Mouse (Mus musculus) hindbrain, embryonic 14.5 days (tissue): ENCODE data around the gene Skp1a. TPM values are rescaled to one million over a fixed set of nuclear protein-coding genes. Genes with fewer than 3 reads are reported as not detected.
"Not testable (repeated sequence)": the region's sequence is repeated elsewhere in the genome, so short reads cannot be mapped to it uniquely, and the experiment has no call there.

Experiments
- ATAC-seq: fragments of 200-750 bp; cut with Nextera tagmentation; 2 replicates; pipeline ENCODE4 v1.8.0; 2017; ENCODE audit warnings: moderate number of reproducible peaks, mild to moderate bottlenecking, moderate TSS enrichment, moderate library complexity; ENCODE audit not compliant: low FRiP score
- DNase-seq: peaks from one replicate; pipeline ENCODE4 v3.0.0-alpha.2; 2015; ENCODE audit warnings: low spot score
- H3K27ac ChIP-seq: fragments of 300-500 bp; sonication (generic); 2 replicates; pipeline ENCODE4 v1.5.1; 2014; ENCODE audit warnings: mild to moderate bottlenecking, moderate library complexity
- H3K27me3 ChIP-seq: fragments of 300-500 bp; sonication (generic); 2 replicates; pipeline ENCODE4 v1.6.1; 2014; ENCODE audit warnings: mild to moderate bottlenecking, low read length, mixed read lengths; ENCODE audit not compliant: control insufficient read depth, insufficient read depth
- H3K36me3 ChIP-seq: fragments of 300-500 bp; sonication (generic); replicated peaks from 2 replicates; pipeline ENCODE4 v1.6.1; 2014; ENCODE audit not compliant: control insufficient read depth, insufficient read depth
- H3K4me1 ChIP-seq: fragments of 300-500 bp; sonication (generic); replicated peaks from 2 replicates; pipeline ENCODE4 v1.6.1; 2014; ENCODE audit warnings: antibody characterized with exemption, low read length, mixed read lengths; ENCODE audit not compliant: control insufficient read depth, insufficient read depth
- H3K4me2 ChIP-seq: fragments of 300-500 bp; sonication (generic); replicated peaks from 2 replicates; pipeline ENCODE4 v1.6.1; 2014; ENCODE audit warnings: mild to moderate bottlenecking, moderate library complexity
- H3K4me3 ChIP-seq: fragments of 300-500 bp; sonication (generic); replicated peaks from 2 replicates; pipeline ENCODE4 v1.5.1; 2014; ENCODE audit warnings: mild to moderate bottlenecking, low read length
- H3K9ac ChIP-seq: fragments of 300-500 bp; sonication (generic); 2 replicates; pipeline ENCODE4 v1.6.1; 2014
- H3K9me3 ChIP-seq: fragments of 300-500 bp; sonication (generic); 2 replicates; pipeline ENCODE4 v1.6.1; 2016; ENCODE audit warnings: low read length; ENCODE audit not compliant: control insufficient read depth
- WGBS: fragments of 180-500 bp; shearing (Covaris S2); extraction: QIAGEN DNeasy Blood & Tissue Kit; methylation state at CpG from one replicate; pipeline ENCODE4 v1.1.7; 2014; 5-methylcytosine and 5-hydroxymethylcytosine counted together
- polyA plus RNA-seq: library from polyadenylated mRNA; unstranded; fragments of >200 nt; fragmentation: Nextera tagmentation; extraction: Ambion mirVana; gene quantifications from 2 replicates; pipeline ENCODE4 v1.2.1, GENCODE M21; 2014

Gene Skp1a
- 1,059 and 1,060 TPM in 2 replicates for polyA plus RNA-seq

DNA sequence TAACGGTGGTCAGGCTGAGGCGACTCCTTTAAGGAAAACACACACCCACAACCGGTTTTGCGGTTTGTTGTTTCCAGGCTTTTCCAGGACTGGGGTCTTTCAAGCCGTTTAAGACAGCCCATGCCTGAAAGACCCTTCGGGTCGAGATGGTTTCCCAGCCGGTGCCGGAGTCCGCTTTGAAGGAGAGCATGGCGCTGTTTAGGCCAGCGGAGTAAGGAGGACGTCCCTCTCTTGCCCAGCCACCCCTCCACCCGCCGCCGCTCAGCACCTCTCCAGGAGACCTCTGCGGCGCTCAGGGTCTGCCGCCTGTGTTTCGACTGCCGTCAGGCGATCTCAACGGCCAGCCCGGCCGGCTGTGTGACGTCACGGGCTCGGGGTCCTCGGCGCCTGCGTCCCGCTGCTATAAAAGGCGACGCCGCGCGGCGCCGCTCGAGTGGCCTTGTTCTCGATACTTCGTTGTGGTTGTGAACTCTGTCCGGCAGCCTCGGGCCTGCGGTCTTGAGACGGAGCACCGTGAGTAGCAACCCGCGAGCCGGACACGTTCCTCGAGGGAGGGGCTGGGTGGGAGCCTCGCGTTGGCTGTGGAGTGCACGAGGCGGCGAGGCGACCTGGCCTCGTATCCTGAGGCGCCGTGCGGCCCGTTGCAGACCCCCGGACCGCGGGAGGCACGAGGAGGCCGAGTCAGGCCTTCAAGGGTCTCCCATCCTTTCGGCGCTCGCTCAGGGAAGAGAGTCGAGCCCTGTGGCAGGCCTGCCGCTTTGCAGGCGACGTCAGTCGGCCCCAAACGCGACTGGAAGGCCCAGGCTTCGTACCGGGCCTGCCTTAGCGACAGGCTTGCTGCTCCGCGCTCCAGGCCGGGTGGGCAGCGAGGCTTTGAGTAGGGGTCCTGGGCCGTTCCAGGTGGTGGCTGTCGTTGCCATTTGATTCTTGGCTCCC is at the start of gene Skp1a:
Skp1a (plus strand) TSS at position 390 of the 936 bp plus-strand sequence.
- WGBS: under 1% methylated on average over 85 of the region's 87 CpGs
- peak within 1 kb of the TSS; percentile 93 for H3K9ac ChIP-seq
- peak within 1 kb of the TSS; percentile 100 for H3K27ac ChIP-seq
- H3K9me3 ChIP-seq: no peaks in the 10 kb centered on the region
- ATAC-seq (peak; percentile 94), DNase-seq (peak; percentile 95)
- H3K27me3 ChIP-seq: no peaks in the 10 kb centered on the region
- peaks cover 28% of the 10 kb centered on the region for H3K4me1 ChIP-seq
- H3K4me3 ChIP-seq: peak within 1 kb of the TSS; percentile 73
- peaks cover 3% of the 10 kb centered on the region for H3K36me3 ChIP-seq
- H3K4me2 ChIP-seq: peak within 1 kb of the TSS; percentile 94

DNA sequence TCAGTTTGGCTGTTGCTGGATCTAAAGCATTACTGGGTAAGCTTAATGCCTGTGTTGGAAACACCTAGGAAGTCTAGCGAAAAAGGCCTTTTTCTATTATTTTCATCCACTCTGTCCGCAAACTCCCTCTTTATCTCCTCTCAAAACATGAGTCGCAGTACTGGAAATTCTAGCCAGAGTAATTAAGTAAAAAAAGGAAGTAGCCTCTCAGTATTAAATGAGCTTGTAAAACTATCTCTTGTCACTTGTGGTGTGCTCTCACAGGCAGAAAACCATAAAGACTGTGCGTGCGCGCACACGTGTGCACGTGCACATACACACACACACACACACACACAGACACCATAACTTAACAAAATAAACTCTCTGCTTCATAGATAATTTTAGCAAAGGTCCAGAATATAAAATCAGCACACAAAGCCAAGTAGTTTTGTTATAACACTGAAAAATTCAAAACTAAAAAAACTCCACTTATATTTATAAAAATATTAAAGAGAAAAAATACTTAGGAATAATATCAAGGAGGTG is 35.2 kb upstream of the Skp1a start:
- WGBS: 96% methylated on average over 8 of the region's 8 CpGs
- H3K4me2 ChIP-seq, H3K27me3 ChIP-seq, ATAC-seq, DNase-seq, H3K4me3 ChIP-seq, H3K36me3 ChIP-seq, H3K27ac ChIP-seq, H3K4me1 ChIP-seq, H3K9me3 ChIP-seq, H3K9ac ChIP-seq: not testable (repeated sequence)

DNA sequence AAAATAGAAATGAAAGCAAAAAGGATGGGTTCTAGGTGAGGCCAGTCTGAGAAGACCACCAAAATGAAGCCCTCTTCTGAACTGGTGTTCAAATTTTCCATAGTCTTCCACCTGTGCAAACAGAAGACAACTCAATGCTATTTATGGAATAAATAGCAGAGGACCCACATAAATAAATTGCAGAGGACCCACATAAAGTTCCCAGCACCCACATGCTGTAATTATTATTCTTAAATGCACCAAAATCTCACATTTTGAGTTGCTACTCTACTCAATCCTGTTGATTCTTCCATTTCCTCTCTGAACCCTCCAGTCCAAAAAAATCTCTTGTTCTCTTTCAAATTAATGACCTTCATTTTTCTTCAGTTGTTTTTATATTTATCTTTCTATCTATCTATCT is 17.9 kb upstream of the Skp1a start, which contains the start of gene Olfr1371:
Olfr1371 (minus strand) TSS at position 101 of the 400 bp plus-strand sequence.
- Histone ChIP-seq H3K9ac (no peak within 1 kb of the TSS), H3K4me2 (no peak within 1 kb of the TSS), H3K4me1 (no peaks in the 10 kb centered on the region), H3K27ac (no peak within 1 kb of the TSS), H3K36me3 (no peaks in the 10 kb centered on the region), H3K27me3 (no peaks in the 10 kb centered on the region), H3K4me3 (no peak within 1 kb of the TSS), H3K9me3 (no peaks in the 10 kb centered on the region)
- no peak for ATAC-seq
- DNase-seq: no peak

DNA sequence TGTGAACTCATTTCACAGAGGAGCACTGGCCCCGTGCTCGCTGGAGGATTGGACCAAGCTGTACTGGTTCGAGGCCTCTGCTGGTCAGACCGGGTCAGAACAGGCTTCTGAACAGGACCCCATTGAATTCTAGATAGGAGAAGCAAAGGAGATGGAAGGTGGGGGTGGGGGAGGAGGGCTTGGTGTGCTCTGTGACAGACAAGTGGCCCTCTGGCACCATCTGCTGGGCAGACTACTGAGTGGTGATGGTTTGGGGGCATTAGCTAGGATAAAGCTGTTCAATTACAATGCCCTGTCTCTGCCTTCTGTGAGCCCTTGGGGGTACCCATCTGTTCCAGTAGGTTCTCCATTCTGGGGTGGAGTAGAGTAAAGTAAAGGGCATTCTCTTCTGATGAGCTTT is 11.5 kb upstream of the Skp1a start:
- Histone ChIP-seq H3K36me3 (no peaks in the 10 kb centered on the region), H3K27ac (no peak overlapping the region), H3K27me3 (no peaks in the 10 kb centered on the region), H3K4me3 (no peak overlapping the region), H3K9ac (no peak overlapping the region), H3K4me1 (no peaks in the 10 kb centered on the region), H3K4me2 (0 out of 2 replicates have a peak overlapping the region, but pooled peaks have one; percentile 1), H3K9me3 (no peaks in the 10 kb centered on the region)
- DNase-seq (peak; percentile 75), ATAC-seq (peak; percentile 14; the same call in 1 of the 2 replicates)
- 5% methylated on average over 4 of the region's 4 CpGs for WGBS

DNA sequence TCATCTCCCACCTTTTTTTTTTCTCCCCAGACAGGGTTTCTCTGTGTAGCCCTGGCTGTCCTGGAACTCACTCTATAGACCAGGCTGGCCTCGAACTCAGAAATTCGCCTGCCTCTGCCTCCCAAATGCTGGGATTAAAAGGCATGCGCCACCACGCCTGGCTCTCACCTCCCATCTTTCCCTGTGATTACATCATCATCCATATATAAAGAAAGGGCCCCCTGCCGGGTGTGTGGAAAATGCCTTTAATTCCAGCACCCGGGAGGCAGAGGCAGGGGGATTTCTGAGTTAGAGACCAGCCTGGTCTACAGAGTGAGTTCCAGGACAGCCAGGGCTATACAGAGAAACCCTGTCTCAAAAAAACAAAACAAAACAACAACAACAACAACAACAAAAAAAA is 9.9 kb upstream of the Skp1a start:
- not testable (repeated sequence) for H3K4me3 ChIP-seq, H3K4me2 ChIP-seq, H3K27ac ChIP-seq, DNase-seq, H3K9ac ChIP-seq, H3K36me3 ChIP-seq, H3K9me3 ChIP-seq, ATAC-seq, H3K27me3 ChIP-seq, H3K4me1 ChIP-seq
- 86% methylated on average over 6 of the region's 6 CpGs for WGBS

DNA sequence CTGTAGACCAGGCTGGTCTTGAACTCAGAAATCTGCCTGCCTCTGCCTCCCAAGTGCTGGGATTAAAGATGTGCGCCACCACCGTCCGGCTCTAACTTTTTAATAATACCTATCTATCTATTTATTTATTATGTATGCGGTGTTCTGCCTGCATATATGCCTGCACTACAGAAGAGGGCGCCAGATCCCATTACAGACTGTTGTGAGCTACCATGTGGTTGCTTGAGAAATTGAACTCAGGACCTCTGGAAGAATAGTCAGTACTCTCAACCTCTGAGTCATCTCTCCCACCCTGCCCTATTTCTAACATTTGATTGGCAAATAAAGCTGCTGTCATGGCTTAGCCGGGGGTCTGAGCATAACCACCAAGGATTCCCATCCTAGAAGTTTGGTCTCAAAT is 8.9 kb upstream of the Skp1a start:
- DNase-seq: no peak
- ATAC-seq: no peak
- Histone ChIP-seq H3K4me2 (no peak overlapping the region), H3K4me1 (no peaks in the 10 kb centered on the region), H3K9ac (no peak overlapping the region), H3K27me3 (no peaks in the 10 kb centered on the region), H3K36me3 (no peaks in the 10 kb centered on the region), H3K4me3 (no peak overlapping the region), H3K27ac (no peak overlapping the region), H3K9me3 (no peaks in the 10 kb centered on the region)
- 74% methylated on average over 6 of the region's 6 CpGs for WGBS

DNA sequence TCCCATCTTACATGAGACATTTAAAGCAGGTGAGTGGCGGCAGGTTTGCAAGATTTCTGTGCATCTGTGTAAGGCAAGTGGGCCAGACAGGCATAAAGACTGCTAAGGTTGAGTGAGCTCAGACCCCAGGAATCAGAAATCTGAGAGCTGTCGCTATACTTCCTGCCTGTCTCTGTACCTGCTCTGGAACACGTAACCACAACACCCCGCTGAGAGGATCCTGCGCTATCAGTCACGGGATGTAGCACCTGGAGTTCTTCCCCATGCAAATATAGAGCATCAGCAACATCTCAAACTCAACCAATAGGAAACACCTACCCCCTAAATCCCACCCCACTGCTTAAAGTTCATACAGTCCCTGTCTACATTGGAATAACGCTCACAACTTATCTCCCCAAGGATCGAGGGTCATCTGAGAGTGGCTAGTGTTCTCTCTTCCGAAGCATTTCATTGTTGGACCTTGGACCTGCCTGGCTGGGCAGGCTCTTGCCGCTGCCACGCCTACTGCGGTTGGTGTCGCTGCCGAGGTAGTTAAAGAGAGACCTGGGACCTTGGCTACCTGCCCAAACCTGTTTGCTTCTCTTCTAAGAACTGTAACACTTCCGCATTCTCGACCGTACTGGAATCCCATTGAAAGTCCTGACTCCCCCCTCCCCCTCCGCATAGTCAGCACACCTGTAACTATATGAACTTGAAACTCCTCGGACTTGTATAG is 7.7 kb upstream of the Skp1a start:
- 22% methylated on average over 19 of the region's 19 CpGs for WGBS

DNA sequence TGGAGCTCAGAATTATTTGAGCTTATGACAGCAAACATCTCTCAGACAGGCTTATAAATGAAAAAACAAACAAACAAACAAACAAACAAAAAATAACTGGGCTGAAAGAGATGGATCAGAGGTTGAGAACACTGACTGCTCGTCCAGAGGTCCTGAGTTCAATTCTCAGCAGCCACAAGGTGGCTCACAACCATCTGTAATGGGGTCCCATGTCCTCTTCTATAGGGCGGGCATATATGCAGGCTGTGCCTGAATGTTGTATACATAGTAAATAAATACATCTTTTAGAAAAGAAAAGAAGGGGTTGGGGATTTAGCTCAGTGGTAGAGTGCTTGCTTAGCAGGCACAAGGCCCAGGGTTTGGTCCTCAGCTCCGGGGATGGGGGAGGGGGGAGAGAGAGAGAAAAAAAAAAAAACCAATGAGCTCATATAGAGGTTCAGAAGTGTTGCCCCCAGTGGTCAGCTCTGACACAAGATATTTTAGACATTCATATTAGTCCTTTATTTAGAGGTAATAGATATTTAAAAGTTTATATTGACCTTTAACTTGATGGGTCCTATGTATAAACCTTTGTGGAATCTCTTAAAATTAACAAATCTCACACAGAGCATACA is 5.7 kb upstream of the Skp1a start:
- no peak overlapping the region for H3K9ac ChIP-seq
- DNase-seq: no peak
- no peak overlapping the region for H3K4me2 ChIP-seq
- ATAC-seq: no peak
- 64% methylated on average over 3 of the region's 3 CpGs for WGBS
- H3K36me3 ChIP-seq: no peaks in the 10 kb centered on the region
- no peaks in the 10 kb centered on the region for H3K9me3 ChIP-seq
- no peaks in the 10 kb centered on the region for H3K27me3 ChIP-seq
- peaks cover 7% of the 10 kb centered on the region; the same call in 1 of the 2 replicates for H3K4me1 ChIP-seq
- no peak overlapping the region for H3K27ac ChIP-seq
- no peak overlapping the region for H3K4me3 ChIP-seq

More for the DNA sequence above, 7.7 kb upstream of the Skp1a start:
- Histone ChIP-seq H3K9ac (no peak overlapping the region), H3K36me3 (no peaks in the 10 kb centered on the region), H3K9me3 (no peaks in the 10 kb centered on the region), H3K27ac (no peak overlapping the region), H3K4me1 (no peaks in the 10 kb centered on the region), H3K4me3 (no peak overlapping the region), H3K27me3 (no peaks in the 10 kb centered on the region), H3K4me2 (no peak overlapping the region)
- ATAC-seq (no peak), DNase-seq (no peak)

DNA sequence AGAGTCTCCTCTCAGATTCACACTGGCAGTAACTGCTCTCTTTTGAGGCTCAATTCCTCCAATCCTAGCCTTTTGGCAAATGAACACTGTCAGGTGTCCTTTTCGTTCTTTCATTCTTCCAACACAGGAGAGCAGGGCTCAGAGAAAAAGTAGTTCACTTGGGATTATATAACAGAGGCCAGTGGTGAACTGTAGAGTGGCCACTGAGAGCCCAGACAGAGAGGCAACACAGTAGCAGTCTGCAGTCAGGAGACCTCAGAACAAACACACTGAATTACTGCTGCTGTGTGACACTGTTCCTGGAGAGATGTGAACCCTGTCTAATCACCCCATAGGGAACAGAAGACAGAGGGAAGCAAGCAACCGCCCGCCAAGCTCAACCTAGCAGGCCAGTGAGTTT is 4.7 kb upstream of the Skp1a start:
- 84% methylated on average over 3 of the region's 3 CpGs for WGBS
- H3K9me3 ChIP-seq: no peaks in the 10 kb centered on the region
- no peaks in the 10 kb centered on the region for H3K36me3 ChIP-seq
- H3K4me2 ChIP-seq: no peak overlapping the region
- peaks cover 7% of the 10 kb centered on the region; the same call in 1 of the 2 replicates for H3K4me1 ChIP-seq
- H3K4me3 ChIP-seq: no peak overlapping the region
- ATAC-seq: no peak
- DNase-seq: no peak
- no peaks in the 10 kb centered on the region for H3K27me3 ChIP-seq
- no peak overlapping the region for H3K9ac ChIP-seq
- H3K27ac ChIP-seq: no peak overlapping the region
